Mouse (Mus musculus) lung, postnatal 0 days (tissue): ENCODE results near the gene Hist1h2ao.

Experiments
- CTCF ChIP-seq: IDR thresholded peaks from 2 replicates; pipeline ENCODE4 v1.5.1; 2016; ENCODE audit warnings: antibody characterized with exemption, mild to moderate bottlenecking
- EP300 ChIP-seq: IDR thresholded peaks from 2 replicates; pipeline ENCODE4 v1.6.1; 2016; ENCODE audit warnings: antibody characterized with exemption, mild to moderate bottlenecking, control low read depth

GRCm38 (mm10) chr13:21786189-21786898, 23.9 kb upstream of the Hist1h2ao start:
- no peak for TF ChIP-seq CTCF
- TF ChIP-seq EP300, result no peak
